25 mouse cellular contexts compared by ENCODE assay signal in genomic region chr2:32070747-32071146, GRCm38 (mm10). TPM values are rescaled to one million over a fixed set of nuclear protein-coding genes. Genes with fewer than 3 reads are reported as not detected.
DNase-seq lines count a peak whose midpoint lies in the region; ATAC-seq and TF ChIP-seq lines count a peak whose summit lies in the region.
"Had no signal": no experiment of that assay in that cellular context is flagged by ENCODE, and none has a peak within 500 bp of the region (broad histone marks: within the 10 kb centered on the region; RNA-seq: fewer than 3 reads in every experiment).

No protein-coding gene starts in this region.

- H3K27me3 ChIP-seq in spleen, adult 2 months (ENCODE audit: control insufficient read depth, insufficient read depth, low read length): no peaks in the 10 kb centered on the region
- no peaks in the 10 kb centered on the region for H3K27me3 ChIP-seq in kidney, adult 2 months (replicated peaks; ENCODE audit: control insufficient read depth, insufficient read depth, low read length)
- H3K27me3 ChIP-seq: heart, embryonic 12.5 days; heart, embryonic 15.5 days had no signal

- no peak for TF ChIP-seq POLR2A in spleen, adult 2 months (IDR thresholded peaks at IDR 0.05; ENCODE audit: low read depth, low read length)
- no peak for TF ChIP-seq POLR2A in kidney, adult 2 months (IDR thresholded peaks at IDR 0.05; ENCODE audit: low read depth, low read length)

- no peak for TF ChIP-seq CTCF in spleen, adult 2 months (IDR thresholded peaks at IDR 0.05; ENCODE audit: extremely low read depth, insufficient read depth, insufficient read length, insufficient replicate concordance)
- TF ChIP-seq CTCF in kidney, adult 2 months (conservative IDR thresholded peaks at IDR 0.05; ENCODE audit: insufficient read depth, insufficient read length, low read depth, low read length): no peak

- H3K4me3 ChIP-seq in spleen, adult 2 months (ENCODE audit: extremely low read depth, insufficient read depth, insufficient read length): no peak overlapping the region
- no peak overlapping the region for H3K4me3 ChIP-seq in kidney, adult 2 months (ENCODE audit: insufficient read depth, low read depth, low read length)
- H3K4me3 ChIP-seq: forebrain, embryonic 10.5 days; forebrain, embryonic 13.5 days; gastrocnemius, adult 2 months; heart, embryonic 12.5 days; heart, embryonic 15.5 days had no signal

- peak overlapping the region; percentile 55 for H3K27ac ChIP-seq in spleen, adult 2 months (ENCODE audit: insufficient read depth, low read length)
- H3K27ac ChIP-seq in kidney, adult 2 months (ENCODE audit: insufficient read depth, low read depth, low read length): no peak overlapping the region
- H3K27ac ChIP-seq: forebrain, embryonic 10.5 days; forebrain, embryonic 13.5 days; gastrocnemius, adult 2 months; heart, embryonic 15.5 days; hindbrain, embryonic 14.5 days; hindbrain, postnatal 0 days had no signal

- peak; percentile 29 for ATAC-seq in CD4-positive, CD25-positive, alpha-beta regulatory T cell, adult 4 months
- ATAC-seq: activated CD4-positive, CD25-positive, alpha-beta regulatory T cell, adult 4 months; forebrain, embryonic 13.5 days; forebrain, embryonic 16.5 days; hindbrain, postnatal 0 days; inflammation-experienced regulatory T-cells, adult 6 months had no signal

- DNase-seq in spleen, adult 2 months (ENCODE audit: low read depth in 1 of 2, low spot score in 2 of 2): no peak
- DNase-seq in spleen, adult 18-20 months: no peak
- peak; percentile 50 for DNase-seq in CD4-positive helper T cell, adult 2 months (ENCODE audit: low read depth, low spot score)
- DNase-seq in left cerebral cortex, adult 18-20 months (ENCODE audit: low spot score in 2 of 2): no peak
- DNase-seq in kidney, adult 2 months: no peak
- DNase-seq: adrenal gland, adult 8-10 months; adrenal gland, postnatal 25 days; cerebellum, adult 18-20 months; cerebellum, adult 9-10 months; cerebellum, postnatal 14 days; gastrocnemius, adult 2 months; gastrocnemius, postnatal 14 days; heart, adult 18-20 months; heart, postnatal 10 days; heart, postnatal 4 days had no signal

- H3K4me1 ChIP-seq in spleen, adult 2 months (ENCODE audit: control insufficient read depth, insufficient read depth, insufficient read length): peaks cover 3% of the 10 kb centered on the region; the same call in 1 of the 2 replicates
- H3K4me1 ChIP-seq in kidney, adult 2 months (ENCODE audit: control insufficient read depth, insufficient read depth, low read length): peaks cover 13% of the 10 kb centered on the region; the same call in 1 of the 2 replicates
- H3K4me1 ChIP-seq: forebrain, embryonic 13.5 days had no signal

- WGBS in spleen, adult 2 months: 85% methylated on average over 10 of the region's 10 CpGs
- WGBS in kidney, adult 2 months: 93% methylated on average over 10 of the region's 10 CpGs

- peaks cover 23% of the 10 kb centered on the region for H3K36me3 ChIP-seq in spleen, adult 2 months (ENCODE audit: control insufficient read depth, insufficient read depth, low read length)
- no peaks in the 10 kb centered on the region for H3K36me3 ChIP-seq in kidney, adult 2 months (ENCODE audit: control insufficient read depth, insufficient read depth, low read length)
- H3K36me3 ChIP-seq: forebrain, embryonic 10.5 days had no signal

RNA-seq across cellular contexts. Expression of gene Fam78a, which starts 13.9 kb away (rescaled TPM):
- 33.1 and 48.3 TPM in 2 replicates for polyA plus RNA-seq in spleen, adult 2 months (2012; rRNA removed)
- 10 to 100 TPM; 22.6 to 24.4 TPM for polyA plus RNA-seq in CD4-positive, CD25-positive, alpha-beta regulatory T cell, adult 4 months (2017; shearing (Covaris generic))
- 1 to 10 TPM; 6.2 to 9.6 TPM for total RNA-seq in left cerebral cortex, adult 18-20 months (2021)
- 2.6 and 4.9 TPM in 2 replicates for polyA plus RNA-seq in kidney, adult 2 months (2012; rRNA removed)

RNA-seq across cellular contexts. Expression of gene Plpp7, which starts 24.6 kb away (rescaled TPM):
- polyA plus RNA-seq in spleen, adult 2 months (2012; rRNA removed): 2.6 and 4.6 TPM in 2 replicates
- polyA plus RNA-seq in CD4-positive, CD25-positive, alpha-beta regulatory T cell, adult 4 months (2017; shearing (Covaris generic)): not detected
- total RNA-seq in left cerebral cortex, adult 18-20 months (2021): 10 to 100 TPM; 27.1 to 32.4 TPM
- polyA plus RNA-seq in kidney, adult 2 months (2012; rRNA removed): 5.7 and 6.0 TPM in 2 replicates
- polyA plus RNA-seq: activated CD4-positive, CD25-positive, alpha-beta regulatory T cell, adult 4 months; inflammation-experienced regulatory T-cells, adult 6 months had no signal
